Mouse (Mus musculus): ENCODE data around the gene Prkcd.

Prkcd gene

DNA sequence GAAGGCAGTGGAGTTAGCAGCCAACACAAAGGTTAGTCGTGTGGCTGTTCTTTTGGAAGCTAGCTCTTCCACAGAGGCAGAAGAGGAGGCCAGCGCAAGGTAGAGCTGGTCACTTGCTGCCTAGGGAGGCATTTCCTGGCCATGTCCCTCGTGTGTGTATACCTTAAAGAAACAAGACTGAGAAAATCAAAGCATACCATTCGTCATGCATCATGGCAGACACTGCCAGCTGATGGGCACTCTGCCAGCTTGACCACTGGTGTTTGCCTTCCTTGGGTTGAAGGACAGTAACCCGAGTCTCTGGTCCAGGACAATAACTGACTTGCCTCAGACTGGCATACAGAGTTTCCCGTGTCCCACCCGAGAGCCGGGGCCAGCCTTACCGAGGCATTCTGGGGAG lies 55.7 kb downstream of the Prkcd start:
- no peak for DNase-seq

DNA sequence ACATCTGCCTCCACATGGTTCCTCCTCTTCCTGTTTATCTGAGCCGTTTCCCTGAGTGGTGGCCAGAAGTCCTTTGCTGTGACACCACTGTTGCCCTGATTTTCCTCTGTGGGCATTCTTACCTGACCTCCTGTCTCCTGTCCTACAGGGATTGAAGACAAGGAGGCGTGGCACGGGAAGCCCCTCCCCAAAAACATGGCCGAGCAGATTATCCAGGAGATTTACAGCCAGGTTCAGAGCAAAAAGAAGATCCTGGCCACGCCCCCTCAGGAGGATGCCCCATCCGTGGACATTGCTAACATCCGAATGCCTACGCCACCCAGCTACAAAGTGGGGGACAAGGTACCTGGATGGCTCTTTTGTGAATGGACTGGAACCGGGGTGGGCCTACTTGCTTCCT lies 58.0 kb downstream of the Prkcd start:
- no peak for DNase-seq

DNA sequence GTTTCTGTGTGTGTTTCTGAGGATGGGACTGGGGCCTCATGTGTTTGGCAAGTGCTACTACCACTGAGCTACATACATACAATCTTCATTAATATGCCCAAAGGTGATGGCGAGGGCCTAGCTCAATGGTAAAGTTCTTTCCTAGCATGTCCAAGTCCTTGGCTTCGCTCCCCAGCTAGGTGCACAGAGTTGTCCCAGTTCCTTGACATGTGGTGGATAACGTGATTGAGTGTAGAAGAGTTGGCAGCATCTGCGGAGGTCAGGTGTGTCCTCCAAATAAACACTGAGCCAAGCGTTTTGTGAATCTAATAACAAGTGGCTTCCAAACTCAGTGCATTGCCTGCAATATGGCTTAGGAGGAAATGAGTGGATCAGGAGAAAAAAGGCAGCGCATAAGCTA lies 59.7 kb downstream of the Prkcd start:
- DNase-seq, result no peak

DNA sequence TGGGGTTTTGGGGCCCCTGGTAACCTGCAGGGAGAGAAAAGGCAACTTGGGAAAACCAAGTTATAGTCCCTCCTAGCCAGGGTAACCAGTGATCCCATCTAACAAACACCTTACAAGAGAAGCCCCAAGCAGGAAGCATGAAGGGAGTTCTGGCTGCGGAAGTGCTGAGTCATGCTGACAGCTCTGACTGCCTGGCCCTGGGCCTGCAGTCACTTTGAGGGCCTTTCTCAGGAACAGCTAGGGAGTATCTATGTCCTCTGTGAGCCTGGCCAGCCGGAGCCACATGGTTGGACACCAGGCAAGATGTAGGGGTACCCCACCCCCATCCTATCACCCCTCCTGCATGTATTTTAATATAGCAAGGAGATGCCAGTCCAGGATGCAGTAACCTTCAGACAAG lies 61.6 kb downstream of the Prkcd start:
- no peak for DNase-seq

DNA sequence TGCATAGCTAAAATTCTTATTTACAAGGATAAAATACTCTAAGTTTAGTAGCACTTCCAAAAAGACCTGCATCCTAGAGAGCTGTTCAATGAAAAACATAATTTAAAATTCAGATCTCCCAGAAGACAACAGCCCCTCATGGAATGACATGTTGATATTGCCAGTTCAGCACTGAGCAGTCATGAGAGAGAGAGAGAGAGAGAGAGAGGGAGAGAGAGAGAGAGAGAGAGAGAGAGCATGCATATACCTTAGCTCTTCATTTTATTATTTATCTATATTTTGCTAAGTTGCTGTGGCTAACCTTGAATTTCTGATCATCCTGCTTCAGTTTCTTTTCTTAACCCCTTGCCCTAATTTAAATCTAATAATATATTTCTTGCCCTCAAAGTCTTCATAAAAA lies 63.7 kb downstream of the Prkcd start:
- no peak for DNase-seq

DNA sequence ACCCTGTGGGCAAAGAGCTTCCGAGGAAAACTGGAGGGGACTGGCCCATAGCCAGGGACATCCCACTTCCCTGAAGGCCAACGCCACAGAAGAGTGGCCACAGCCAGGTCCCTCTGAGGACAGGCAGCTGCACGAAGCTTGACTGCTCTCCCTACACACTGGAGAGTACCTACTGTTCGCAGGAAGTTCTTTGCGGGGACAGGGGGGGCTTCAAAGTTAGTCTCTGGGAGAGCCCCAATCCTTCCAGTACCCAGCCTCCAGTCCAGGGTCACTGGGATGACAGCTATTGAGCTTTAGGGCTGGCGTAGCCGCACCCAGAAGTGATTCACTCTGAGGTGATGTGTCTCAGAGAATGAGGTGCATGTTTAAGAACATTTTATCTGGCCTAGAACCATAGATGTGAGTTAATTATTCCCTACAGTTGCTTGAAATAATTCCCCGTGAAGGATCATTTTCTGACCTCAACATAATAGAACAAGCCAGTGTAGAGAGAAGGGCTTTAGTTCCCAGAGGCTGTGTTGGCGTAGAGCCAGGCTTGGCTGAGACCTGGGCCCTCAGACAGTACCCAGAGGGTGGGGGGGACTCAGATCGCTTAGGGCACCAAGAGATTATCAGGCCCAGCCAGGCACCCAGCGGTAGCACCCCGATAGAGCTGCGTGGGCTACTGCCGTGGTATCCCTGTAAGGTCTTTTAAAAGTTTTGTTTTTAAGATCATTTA lies 64.4 kb downstream of the Prkcd start:
- peak in 1 of 2 experiments; percentile 40 for DNase-seq

DNA sequence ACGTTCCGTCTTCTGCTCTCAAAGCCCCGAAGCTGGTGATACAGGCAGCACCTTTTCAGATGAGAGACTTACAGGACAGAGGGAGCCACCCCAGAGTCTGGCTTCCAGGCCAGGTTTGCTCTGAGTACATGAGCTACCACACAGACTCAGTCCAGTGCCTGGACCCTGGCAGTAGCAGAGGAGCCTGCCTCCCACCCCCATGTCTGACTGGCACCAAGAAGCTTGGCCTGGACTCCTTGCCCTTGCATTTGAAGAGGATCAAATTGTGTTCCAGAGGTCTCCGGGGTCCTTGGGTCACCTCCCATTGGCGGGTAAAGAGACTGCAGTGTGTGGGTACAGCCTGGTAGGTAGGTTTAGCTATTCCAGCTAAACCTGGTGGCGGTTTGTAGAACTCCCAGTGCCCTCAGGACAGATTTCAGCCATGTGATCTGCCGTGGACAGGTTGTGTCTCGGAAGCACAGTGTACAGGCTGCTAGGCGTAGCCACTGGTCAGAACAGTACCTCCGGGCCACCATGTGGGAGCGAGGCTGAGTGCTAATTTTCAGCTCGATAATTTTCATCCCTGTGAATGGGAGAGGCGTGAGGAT lies 65.1 kb downstream of the Prkcd start:
- no peak for DNase-seq

DNA sequence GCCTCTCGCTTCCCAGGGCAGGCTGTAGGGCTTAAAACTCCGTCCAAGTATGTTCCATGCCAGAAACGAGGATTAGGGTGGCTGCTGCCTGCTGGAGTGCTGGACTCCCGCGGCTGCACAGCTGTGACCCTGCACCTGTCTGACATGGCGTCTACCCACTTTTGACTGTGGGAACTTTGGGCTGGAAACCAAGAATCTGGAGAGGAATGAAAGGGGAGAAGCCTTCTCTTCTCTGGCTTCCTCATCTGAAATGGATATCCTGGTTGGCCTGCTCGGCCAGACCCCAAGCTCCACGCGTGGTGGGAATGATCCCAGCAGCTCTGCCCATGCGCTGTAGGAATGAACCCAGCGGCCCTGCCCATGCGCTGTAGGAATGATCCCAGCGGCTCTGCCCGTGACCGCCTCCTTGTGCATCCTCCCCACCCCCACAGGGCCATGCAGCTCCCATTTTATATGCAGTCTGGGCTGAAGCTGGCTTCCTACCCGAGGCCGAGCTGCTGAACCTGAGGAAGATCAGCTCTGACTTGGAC lies 66.6 kb downstream of the Prkcd start:
- peak; percentile 52 to 54 for DNase-seq

DNA sequence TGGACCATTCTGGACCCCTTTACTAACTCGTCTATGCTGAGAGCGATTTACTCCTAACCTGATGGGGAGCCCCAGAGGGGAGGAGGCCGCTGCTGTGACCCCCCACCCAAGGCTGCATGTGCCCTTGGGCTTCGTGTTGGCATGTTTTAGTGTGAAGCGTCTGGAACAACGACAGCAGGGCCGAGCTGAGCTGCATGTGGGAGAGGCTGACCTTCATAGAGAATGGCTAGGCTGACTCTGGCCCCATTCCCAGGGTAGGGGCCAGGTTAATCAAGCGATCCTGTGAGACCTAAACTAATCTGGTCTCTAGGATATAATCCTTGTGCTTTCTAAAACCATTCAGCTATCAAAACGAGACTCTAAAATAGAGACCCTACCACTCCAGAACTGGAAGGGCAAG lies 68.3 kb downstream of the Prkcd start:
- DNase-seq, result no peak

DNA sequence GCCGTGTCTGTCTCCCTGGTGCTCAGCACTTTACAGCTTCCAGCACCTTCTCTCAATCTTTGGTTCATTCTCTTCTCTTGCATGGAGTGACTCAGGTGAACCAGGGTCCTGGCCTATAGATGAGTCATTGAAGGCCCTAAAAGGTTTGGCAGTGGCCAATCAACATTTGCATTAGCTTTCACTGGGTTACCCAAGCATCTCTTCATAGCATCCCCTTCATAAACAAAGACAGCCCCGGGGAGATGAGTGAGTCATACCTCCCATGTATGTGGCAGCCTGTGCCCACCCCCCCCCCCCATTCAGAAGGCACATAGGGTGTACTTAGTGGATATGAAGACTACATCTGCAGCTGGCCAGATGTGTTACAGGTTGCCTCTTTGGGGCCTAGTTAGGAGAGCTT lies 69.4 kb downstream of the Prkcd start:
- DNase-seq, result no peak

DNA sequence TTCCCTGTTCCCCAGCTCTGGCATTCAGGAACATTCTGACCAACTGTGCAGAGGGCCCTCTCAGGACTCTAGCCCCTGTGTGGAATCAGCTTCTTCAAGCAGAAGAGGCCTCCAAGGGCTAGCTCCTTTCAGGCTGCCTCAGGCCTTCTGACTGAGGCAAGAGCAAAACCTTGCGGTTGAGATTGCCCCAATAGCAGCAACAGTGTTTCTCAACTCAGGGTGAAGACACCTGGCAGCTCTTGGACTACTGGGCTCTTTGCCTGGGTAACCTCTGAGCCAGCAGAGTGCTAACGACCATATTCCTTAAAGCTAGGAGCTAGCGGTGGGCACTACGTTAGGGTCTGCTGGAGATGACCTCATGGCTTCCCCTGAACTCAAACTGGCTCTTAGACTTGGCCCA lies 72.8 kb downstream of the Prkcd start:
- no peak for DNase-seq

DNA sequence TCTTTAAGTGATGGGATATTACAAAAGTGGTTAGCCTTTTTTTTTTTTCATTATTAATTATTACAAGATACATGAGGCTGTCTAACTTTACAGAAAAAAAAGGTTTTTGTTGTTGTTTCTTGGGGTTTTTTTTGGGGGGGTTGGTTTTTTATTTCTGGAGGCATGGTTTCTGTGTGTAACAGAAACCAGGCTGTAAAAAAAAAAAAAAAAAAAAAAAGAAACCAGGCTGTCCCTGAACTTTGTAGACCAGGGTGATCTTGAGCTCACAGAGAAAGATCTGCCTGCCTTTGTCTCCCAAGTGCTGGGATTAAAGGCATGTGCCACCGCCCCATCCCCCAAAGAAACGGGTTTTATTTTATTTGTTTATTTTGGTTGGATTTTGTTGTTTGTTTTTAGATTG lies 74.0 kb downstream of the Prkcd start:
- no peak for DNase-seq

DNA sequence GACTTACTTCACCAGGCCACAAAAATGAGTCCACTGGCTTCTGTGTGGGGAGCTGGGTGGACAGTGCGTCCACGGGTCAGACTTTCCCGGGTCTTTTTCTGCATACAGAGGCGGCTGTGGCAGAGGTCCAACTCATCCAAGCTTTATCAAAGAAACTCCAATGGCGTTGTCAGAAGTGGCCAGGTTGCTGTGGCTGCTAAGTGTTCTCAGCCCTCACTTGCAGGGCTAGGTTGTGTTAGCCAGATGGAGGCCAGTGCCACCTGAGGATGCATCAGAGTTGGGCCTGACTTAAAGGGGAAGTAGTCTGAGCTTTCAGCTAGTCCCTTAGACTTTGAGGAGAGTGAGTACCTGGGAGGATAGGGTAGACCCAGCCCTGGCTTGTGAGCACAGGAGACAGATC lies 74.5 kb downstream of the Prkcd start:
- DNase-seq, result no peak

DNA sequence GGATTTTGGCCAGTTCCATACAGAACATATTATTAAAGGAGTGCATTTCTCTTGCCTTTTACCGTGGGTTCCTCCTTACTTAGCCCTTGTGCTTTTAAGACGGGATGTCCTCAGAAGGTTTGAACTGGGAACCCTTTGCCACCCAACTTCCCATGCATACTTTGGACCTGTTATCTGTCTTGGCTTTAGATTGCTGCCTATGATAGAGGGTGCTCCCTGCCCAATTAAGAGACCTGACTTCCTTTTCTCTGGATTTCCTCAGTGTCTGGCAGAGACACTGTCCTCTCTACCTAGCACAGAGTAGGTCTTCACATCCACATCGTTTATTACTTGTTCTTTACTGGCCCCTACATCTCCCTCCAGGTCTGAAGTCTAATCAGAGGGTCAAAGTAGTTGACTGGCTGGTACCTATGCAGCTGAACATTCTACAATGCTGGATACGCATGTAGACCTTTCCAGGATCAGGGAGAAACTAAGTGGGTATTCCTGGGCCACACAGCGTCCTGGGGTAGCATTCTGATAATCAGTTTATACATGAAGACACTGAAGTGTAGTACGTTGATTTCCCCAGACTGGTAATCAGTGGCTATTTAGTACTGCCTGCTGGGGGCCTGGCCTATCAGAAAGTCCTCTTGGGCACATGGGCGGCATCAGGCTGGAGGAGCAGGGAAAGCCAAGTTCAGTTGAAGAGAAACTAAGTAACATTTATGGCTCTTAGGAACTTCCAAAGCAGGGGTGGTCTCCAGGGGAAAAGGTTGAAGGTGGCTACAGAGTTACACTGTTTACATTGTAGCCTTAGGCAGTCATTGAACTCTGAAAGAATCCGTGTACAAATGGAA lies 75.6 kb downstream of the Prkcd start:
- DNase-seq, result no peak

DNA sequence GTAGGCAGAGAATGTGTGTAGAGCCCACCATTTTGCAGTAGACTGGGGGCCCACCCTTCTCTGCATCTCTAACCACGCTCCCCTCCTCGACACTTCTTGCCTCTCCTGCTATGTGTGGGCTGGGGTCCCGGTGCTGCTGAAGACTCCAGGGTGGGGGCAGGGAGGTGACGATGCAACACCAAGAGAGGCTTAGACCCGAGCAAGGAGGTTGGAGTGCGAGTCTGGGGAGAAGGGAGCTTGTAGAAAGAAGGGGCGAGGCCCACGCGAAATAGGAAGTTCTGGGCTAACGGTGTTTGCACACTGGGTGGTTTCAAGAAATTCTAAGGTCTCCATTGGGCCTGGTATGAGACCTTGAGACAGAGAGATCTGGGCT lies 76.2 kb downstream of the Prkcd start:
- DNase-seq, result peak in 1 of 2 experiments; percentile 40

DNA sequence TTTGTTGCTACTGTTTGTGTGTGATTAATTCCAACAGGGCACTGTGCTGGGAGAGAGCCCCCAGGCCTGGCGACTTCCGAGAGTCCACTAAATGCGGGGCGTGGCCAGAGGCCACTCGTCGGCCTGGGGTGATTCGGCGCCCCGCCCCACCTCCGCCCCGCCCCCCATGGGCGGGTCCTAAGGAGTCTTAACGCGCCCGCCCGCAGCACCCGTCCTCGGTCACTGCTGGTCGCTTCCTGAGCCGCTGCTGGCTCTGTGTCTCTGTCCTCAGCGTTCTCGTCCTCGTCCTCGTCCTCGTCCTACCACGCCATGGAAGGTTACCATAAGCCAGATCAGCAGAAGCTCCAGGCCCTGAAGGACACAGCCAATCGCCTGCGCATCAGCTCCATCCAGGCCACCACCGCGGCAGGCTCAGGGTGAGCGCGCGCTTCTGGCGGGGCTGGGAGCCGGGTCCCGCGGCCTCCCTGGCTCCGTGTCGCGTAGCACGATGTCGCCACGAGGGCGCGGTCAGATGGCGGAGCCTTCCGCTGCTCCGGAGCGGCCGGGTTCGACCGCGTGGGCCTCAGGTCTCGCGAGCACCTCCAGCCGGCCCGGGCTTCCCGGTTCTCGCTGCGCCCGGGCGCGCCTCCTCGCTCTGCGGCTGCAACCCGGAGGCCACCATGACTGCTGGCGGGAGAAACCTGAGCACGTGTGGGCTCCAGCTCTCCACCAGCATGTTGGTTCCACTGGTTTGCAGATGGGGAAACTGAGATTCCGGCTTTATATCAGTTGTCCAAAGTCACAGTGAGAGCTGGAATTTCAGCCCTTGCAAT lies 76.8 kb downstream of the Prkcd start:
- DNase-seq, result peak; percentile 92 to 93

DNA sequence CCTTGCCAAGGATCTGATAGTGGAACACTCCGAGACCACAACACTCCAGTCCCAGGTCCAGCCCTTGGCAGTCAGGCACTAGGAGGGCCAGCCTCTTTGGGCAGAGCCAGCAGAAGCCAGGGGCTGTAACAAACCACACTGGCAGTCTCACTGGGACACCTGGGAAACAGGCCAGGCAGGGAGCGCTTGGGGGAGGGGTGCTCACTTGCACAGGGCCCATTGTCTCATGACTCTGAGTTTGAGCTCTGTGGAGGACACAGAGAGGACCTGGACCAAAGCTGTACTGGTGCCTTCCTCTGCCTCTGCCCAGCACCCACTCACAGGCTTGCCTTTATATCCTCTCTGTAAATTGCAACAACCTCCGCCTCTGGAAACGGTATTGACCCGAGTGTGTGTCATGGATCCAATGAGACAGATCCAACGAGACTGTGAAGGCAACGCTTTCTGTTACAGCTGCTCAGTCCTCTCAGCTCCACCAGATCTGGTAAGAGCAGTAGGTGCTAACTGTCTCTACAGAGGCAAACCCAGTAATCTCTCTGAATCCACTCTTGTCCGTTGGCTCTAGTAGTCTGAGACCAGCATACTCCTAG lies 77.8 kb downstream of the Prkcd start, which contains the start of gene Tkt:
Tkt (plus strand) TSS at position 229 of the 590 bp plus-strand sequence.
- DNase-seq, result peak; percentile 46 to 51

Measured in cerebellum, adult 18-20 months (tissue).